Mouse (Mus musculus) hindbrain, embryonic 10.5 days (tissue): ENCODE measurements around the gene Kansl1. TPM values are rescaled to one million over a fixed set of nuclear protein-coding genes. Genes with fewer than 3 reads are reported as not detected.

Experiments
- DNase-seq: peaks from one replicate; pipeline ENCODE4 v3.0.0-alpha.2; 2017; ENCODE audit warnings: low spot score
- H3K27ac ChIP-seq: fragments of 300-500 bp; sonication (generic); 2 replicates; pipeline ENCODE4 v1.5.1; 2016; ENCODE audit warnings: mild to moderate bottlenecking, moderate library complexity
- H3K27me3 ChIP-seq: fragments of 300-500 bp; sonication (generic); 2 replicates; pipeline ENCODE4 v1.6.1; 2016; ENCODE audit warnings: mild to moderate bottlenecking; ENCODE audit not compliant: poor library complexity, insufficient read depth, severe bottlenecking
- H3K36me3 ChIP-seq: fragments of 300-500 bp; sonication (generic); 2 replicates; pipeline ENCODE4 v1.6.1; 2016; ENCODE audit warnings: mild to moderate bottlenecking, moderate library complexity
- H3K4me1 ChIP-seq: fragments of 300-500 bp; sonication (generic); replicated peaks from 2 replicates; pipeline ENCODE4 v1.6.1; 2016; ENCODE audit warnings: mild to moderate bottlenecking
- H3K4me3 ChIP-seq: fragments of 300-500 bp; sonication (generic); 2 replicates; pipeline ENCODE4 v1.5.1; 2016; ENCODE audit warnings: mild to moderate bottlenecking, moderate library complexity
- H3K9me3 ChIP-seq: fragments of 300-500 bp; sonication (generic); 2 replicates; pipeline ENCODE4 v1.6.1; 2016; ENCODE audit warnings: mild to moderate bottlenecking, moderate library complexity
- WGBS: fragments of 180-500 bp; shearing (Covaris S2); methylation state at CpG from one replicate; pipeline ENCODE4 v1.1.7; 2016; 5-methylcytosine and 5-hydroxymethylcytosine counted together
- polyA plus RNA-seq: library from polyadenylated mRNA; unstranded; fragments of >200 nt; fragmentation: Nextera tagmentation; extraction: Ambion mirVana; gene quantifications from 2 replicates; pipeline ENCODE4 v1.2.1, GENCODE M21; 2016

Kansl1 gene
- polyA plus RNA-seq, 1 experiment from 2014 or later: 28.9 TPM

- no peak for DNase-seq
- no peak overlapping the region for H3K4me3 ChIP-seq
- 88% methylated on average over 4 of the region's 4 CpGs for WGBS
These were observed 86.8 kb downstream of the Kansl1 start for GRCm38 (mm10) chr11:104381887-104382286.

GRCm38 (mm10) chr11:104379635-104380034 lies 89.0 kb downstream of the Kansl1 start:
- H3K9me3 ChIP-seq: no peaks in the 10 kb centered on the region
- WGBS: 89% methylated on average over 1 of the region's 1 CpGs
- no peak for DNase-seq
- H3K36me3 ChIP-seq: peaks cover 30% of the 10 kb centered on the region
- no peak overlapping the region for H3K27ac ChIP-seq
- no peak overlapping the region for H3K4me3 ChIP-seq
- H3K27me3 ChIP-seq: no peaks in the 10 kb centered on the region
- H3K4me1 ChIP-seq: no peaks in the 10 kb centered on the region

More at GRCm38 (mm10) chr11:104381887-104382286, 86.8 kb downstream of the Kansl1 start:
- H3K9me3 ChIP-seq: no peaks in the 10 kb centered on the region
- H3K4me1 ChIP-seq: no peaks in the 10 kb centered on the region
- H3K27ac ChIP-seq: no peak overlapping the region
- no peaks in the 10 kb centered on the region for H3K27me3 ChIP-seq
- H3K36me3 ChIP-seq: peaks cover 17% of the 10 kb centered on the region

- no peak overlapping the region for H3K4me3 ChIP-seq
- DNase-seq: no peak
- no peaks in the 10 kb centered on the region for H3K27me3 ChIP-seq
- no peaks in the 10 kb centered on the region for H3K9me3 ChIP-seq
- 94% methylated on average over 3 of the region's 3 CpGs for WGBS
- H3K36me3 ChIP-seq: peaks cover 59% of the 10 kb centered on the region
- H3K27ac ChIP-seq: no peak overlapping the region
- no peaks in the 10 kb centered on the region for H3K4me1 ChIP-seq
These were observed 92.4 kb downstream of the Kansl1 start for GRCm38 (mm10) chr11:104376291-104376690.

- Histone ChIP-seq H3K4me3 (no peak overlapping the region), H3K27ac (no peak overlapping the region)
These were observed 101.0 kb downstream of the Kansl1 start for GRCm38 (mm10) chr11:104367486-104368190.

GRCm38 (mm10) chr11:104363823-104364600 lies 104.6 kb downstream of the Kansl1 start:
- Histone ChIP-seq H3K9me3 (no peaks in the 10 kb centered on the region), H3K27ac (no peak overlapping the region), H3K36me3 (peaks cover 67% of the 10 kb centered on the region), H3K27me3 (no peaks in the 10 kb centered on the region), H3K4me3 (no peak overlapping the region), H3K4me1 (no peaks in the 10 kb centered on the region)
- 97% methylated on average over 2 of the region's 2 CpGs for WGBS
- DNase-seq: no peak

More at GRCm38 (mm10) chr11:104367486-104368190, 101.0 kb downstream of the Kansl1 start:
- no peaks in the 10 kb centered on the region for H3K4me1 ChIP-seq
- peaks cover 79% of the 10 kb centered on the region for H3K36me3 ChIP-seq
- no peaks in the 10 kb centered on the region for H3K27me3 ChIP-seq
- 90% methylated on average over 5 of the region's 5 CpGs for WGBS
- DNase-seq: no peak
- no peaks in the 10 kb centered on the region for H3K9me3 ChIP-seq

- 91% methylated on average over 1 of the region's 1 CpGs for WGBS
- Histone ChIP-seq H3K4me3 (no peak overlapping the region), H3K4me1 (no peaks in the 10 kb centered on the region), H3K9me3 (no peaks in the 10 kb centered on the region), H3K27me3 (no peaks in the 10 kb centered on the region), H3K36me3 (peaks cover 60% of the 10 kb centered on the region), H3K27ac (no peak overlapping the region)
- no peak for DNase-seq
These were observed 106.0 kb downstream of the Kansl1 start for GRCm38 (mm10) chr11:104362704-104363103.

GRCm38 (mm10) chr11:104361790-104362189 lies 106.9 kb downstream of the Kansl1 start:
- Histone ChIP-seq H3K9me3 (no peaks in the 10 kb centered on the region), H3K27ac (no peak overlapping the region), H3K36me3 (peaks cover 63% of the 10 kb centered on the region), H3K4me3 (no peak overlapping the region), H3K4me1 (no peaks in the 10 kb centered on the region), H3K27me3 (no peaks in the 10 kb centered on the region)
- WGBS: 81% methylated on average over 2 of the region's 2 CpGs
- no peak for DNase-seq

GRCm38 (mm10) chr11:104346931-104347330 lies 121.7 kb downstream of the Kansl1 start:
- DNase-seq: no peak
- Histone ChIP-seq H3K4me3 (no peak overlapping the region), H3K27me3 (no peaks in the 10 kb centered on the region), H3K36me3 (peaks cover 93% of the 10 kb centered on the region), H3K4me1 (no peaks in the 10 kb centered on the region), H3K27ac (no peak overlapping the region), H3K9me3 (no peaks in the 10 kb centered on the region)
- 81% methylated on average over 3 of the region's 3 CpGs for WGBS

GRCm38 (mm10) chr11:104334946-104335345 lies 133.7 kb downstream of the Kansl1 start:
- no peaks in the 10 kb centered on the region for H3K4me1 ChIP-seq

GRCm38 (mm10) chr11:104334115-104334514 lies 134.5 kb downstream of the Kansl1 start:
- 87% methylated on average over 5 of the region's 5 CpGs for WGBS
- Histone ChIP-seq H3K27me3 (no peaks in the 10 kb centered on the region), H3K36me3 (peaks cover 86% of the 10 kb centered on the region), H3K4me3 (no peak overlapping the region), H3K9me3 (no peaks in the 10 kb centered on the region), H3K4me1 (no peaks in the 10 kb centered on the region), H3K27ac (no peak overlapping the region)
- no peak for DNase-seq

More at GRCm38 (mm10) chr11:104334946-104335345, 133.7 kb downstream of the Kansl1 start:
- WGBS: 90% methylated on average over 13 of the region's 13 CpGs
- no peaks in the 10 kb centered on the region for H3K27me3 ChIP-seq
- H3K4me3 ChIP-seq: no peak overlapping the region
- H3K27ac ChIP-seq: no peak overlapping the region
- no peak for DNase-seq
- H3K9me3 ChIP-seq: no peaks in the 10 kb centered on the region
- H3K36me3 ChIP-seq: peaks cover 94% of the 10 kb centered on the region

- Histone ChIP-seq H3K4me3 (no peak overlapping the region), H3K27me3 (no peaks in the 10 kb centered on the region), H3K9me3 (peaks cover 2% of the 10 kb centered on the region; the same call in 1 of the 2 replicates), H3K36me3 (peaks cover 69% of the 10 kb centered on the region), H3K27ac (no peak overlapping the region), H3K4me1 (peaks cover 5% of the 10 kb centered on the region)
- WGBS: 92% methylated on average over 5 of the region's 5 CpGs
- no peak for DNase-seq
These were observed 136.6 kb downstream of the Kansl1 start for GRCm38 (mm10) chr11:104332105-104332504.

GRCm38 (mm10) chr11:104331208-104331607 lies 137.5 kb downstream of the Kansl1 start:
- Histone ChIP-seq H3K36me3 (peaks cover 65% of the 10 kb centered on the region), H3K27me3 (no peaks in the 10 kb centered on the region)

GRCm38 (mm10) chr11:104330151-104330550 lies 138.5 kb downstream of the Kansl1 start:
- DNase-seq: no peak
- H3K4me1 ChIP-seq: peaks cover 5% of the 10 kb centered on the region
- H3K4me3 ChIP-seq: no peak overlapping the region
- no peaks in the 10 kb centered on the region for H3K27me3 ChIP-seq
- H3K36me3 ChIP-seq: peaks cover 54% of the 10 kb centered on the region
- H3K9me3 ChIP-seq: peaks cover 4% of the 10 kb centered on the region; the same call in 1 of the 2 replicates
- WGBS: 88% methylated on average over 4 of the region's 4 CpGs
- no peak overlapping the region for H3K27ac ChIP-seq

More at GRCm38 (mm10) chr11:104331208-104331607, 137.5 kb downstream of the Kansl1 start:
- 89% methylated on average over 3 of the region's 3 CpGs for WGBS
- H3K9me3 ChIP-seq: peaks cover 4% of the 10 kb centered on the region; the same call in 1 of the 2 replicates
- H3K4me1 ChIP-seq: peaks cover 5% of the 10 kb centered on the region
- H3K4me3 ChIP-seq: no peak overlapping the region
- DNase-seq: no peak
- no peak overlapping the region for H3K27ac ChIP-seq
